Mouse (Mus musculus): ENCODE results near the gene Ssr2. TPM values are rescaled to one million over a fixed set of nuclear protein-coding genes. Genes with fewer than 3 reads are reported as not detected.

The Ssr2 gene
- polyA plus RNA-seq, 1 experiment: 294 TPM

DNA sequence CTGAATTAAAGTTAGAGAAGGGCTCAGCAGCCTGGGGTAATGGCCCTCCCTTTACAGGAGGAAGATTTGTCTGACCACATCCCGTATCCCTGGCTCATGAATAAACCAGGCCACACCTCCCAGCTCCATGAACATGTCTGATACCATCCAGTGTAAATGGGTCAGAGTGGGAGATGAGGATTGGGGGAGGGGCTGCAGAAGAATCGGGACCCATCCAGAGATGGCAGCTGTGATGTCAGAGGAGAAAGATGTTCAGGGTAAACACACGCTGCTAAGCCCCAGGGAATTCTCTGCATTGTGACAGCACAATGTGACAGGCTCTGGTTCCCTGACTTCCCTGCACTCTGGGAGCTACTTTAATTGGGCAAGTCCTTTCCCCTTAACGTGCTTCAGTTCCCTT, 12.2 kb upstream of the Ssr2 start:
- no peaks in the 10 kb centered on the region for H3K79me2 ChIP-seq (ENCODE audit: control insufficient read depth, insufficient read depth)
- H3K4me3 ChIP-seq: no peak overlapping the region
- H3K27me3 ChIP-seq (ENCODE audit: control insufficient read depth, insufficient read depth, insufficient read length): no peaks in the 10 kb centered on the region
- H3ac ChIP-seq (ENCODE audit: control insufficient read depth, insufficient read length): no peak overlapping the region
- H3K4me2 ChIP-seq (ENCODE audit: low read depth): no peak overlapping the region
- peaks cover 41% of the 10 kb centered on the region for H3K36me3 ChIP-seq (ENCODE audit: control insufficient read depth, insufficient read depth)
- TF ChIP-seq POLR2A (IDR thresholded peaks at IDR 0.05; ENCODE audit: insufficient read length, low read depth) (no peak), SRF (IDR thresholded peaks at IDR 0.05; ENCODE audit: control insufficient read depth, insufficient read length, low read depth) (no peak), E2F4 (IDR thresholded peaks at IDR 0.05; ENCODE audit: insufficient read depth) (no peak), MAX (IDR thresholded peaks at IDR 0.05; ENCODE audit: low read depth) (no peak), USF1 (IDR thresholded peaks at IDR 0.05; ENCODE audit: low read depth) (no peak)

DNA sequence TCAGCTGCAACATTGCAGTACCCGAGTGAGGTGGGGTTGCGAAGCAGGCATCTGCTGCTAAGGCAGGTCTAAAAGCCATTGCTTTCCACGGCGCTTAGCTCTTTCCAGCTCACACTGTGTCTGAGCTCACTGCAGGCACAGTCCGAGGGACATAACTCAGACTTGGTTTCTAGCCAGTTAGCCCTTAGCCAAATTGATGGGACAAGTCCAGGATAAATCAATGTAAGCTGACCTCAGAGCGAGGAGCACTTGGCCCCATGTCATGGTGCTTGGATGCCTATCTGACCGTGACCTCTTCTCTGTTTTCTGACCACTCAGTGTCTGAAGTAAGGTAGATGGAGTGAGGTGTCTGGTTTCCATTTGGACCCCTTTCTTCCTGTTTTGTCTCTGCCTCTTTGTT, 11.7 kb upstream of the Ssr2 start:
- no peak overlapping the region for H3K4me2 ChIP-seq (ENCODE audit: low read depth)
- no peaks in the 10 kb centered on the region for H3K79me2 ChIP-seq (ENCODE audit: control insufficient read depth, insufficient read depth)
- TF ChIP-seq REST (IDR thresholded peaks at IDR 0.05; ENCODE audit: insufficient read depth, insufficient read length) (no peak), CEBPB (IDR thresholded peaks at IDR 0.05; ENCODE audit: insufficient read depth, poor library complexity, severe bottlenecking) (no peak), MYOD1 (IDR thresholded peaks at IDR 0.05; ENCODE audit: control insufficient read depth in 1 of 3, insufficient read length in 2 of 3, low read depth in 2 of 3) (no peak), TCF3 (IDR thresholded peaks at IDR 0.05; ENCODE audit: insufficient read length, low read depth) (no peak), TCF12 (IDR thresholded peaks at IDR 0.05; ENCODE audit: insufficient read depth, poor library complexity, severe bottlenecking) (no peak), USF1 (IDR thresholded peaks at IDR 0.05; ENCODE audit: low read depth) (no peak), POLR2AphosphoS2 (IDR thresholded peaks at IDR 0.05; ENCODE audit: insufficient read length, low read depth) (no peak), MAX (IDR thresholded peaks at IDR 0.05; ENCODE audit: low read depth) (no peak), MYOG (IDR thresholded peaks at IDR 0.05; ENCODE audit: control insufficient read depth in 1 of 3, insufficient read depth in 1 of 3, insufficient read length in 2 of 3, low read depth in 2 of 3) (no peak), SRF (IDR thresholded peaks at IDR 0.05; ENCODE audit: control insufficient read depth, insufficient read length, low read depth) (no peak)
- H3K4me3 ChIP-seq: no peak overlapping the region
- no peaks in the 10 kb centered on the region for H3K27me3 ChIP-seq (ENCODE audit: control insufficient read depth, insufficient read depth, insufficient read length)
- H3ac ChIP-seq (ENCODE audit: control insufficient read depth, insufficient read length): no peak overlapping the region
- H3K36me3 ChIP-seq (ENCODE audit: control insufficient read depth, insufficient read depth): peaks cover 40% of the 10 kb centered on the region

DNA sequence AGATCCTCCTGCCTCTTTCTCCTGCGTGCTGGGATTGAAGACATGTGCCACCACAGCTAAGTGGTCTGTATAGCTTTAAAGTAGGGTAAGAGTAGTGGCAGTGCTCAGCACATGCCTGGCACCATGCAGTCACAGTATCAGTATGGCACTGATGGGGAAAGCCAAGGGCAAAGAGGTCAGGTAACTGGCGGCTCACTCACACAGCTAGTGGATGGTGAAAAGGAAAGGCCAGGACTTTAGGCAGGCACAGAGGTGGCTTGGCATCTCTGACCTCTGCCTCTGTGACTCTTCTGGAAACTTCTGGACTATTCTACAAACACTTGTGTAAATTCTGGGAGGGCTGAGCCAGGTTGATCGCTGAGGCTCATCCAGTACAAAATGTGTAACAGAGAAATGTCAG, 9.6 kb upstream of the Ssr2 start:
- Histone ChIP-seq H3ac (ENCODE audit: control insufficient read depth, insufficient read length) (no peak overlapping the region), H3K79me2 (ENCODE audit: control insufficient read depth, insufficient read depth) (no peaks in the 10 kb centered on the region), H3K4me3 (no peak overlapping the region), H3K27me3 (ENCODE audit: control insufficient read depth, insufficient read depth, insufficient read length) (no peaks in the 10 kb centered on the region), H3K36me3 (ENCODE audit: control insufficient read depth, insufficient read depth) (peaks cover 36% of the 10 kb centered on the region), H3K4me2 (ENCODE audit: low read depth) (no peak overlapping the region)
- no peak for TF ChIP-seq POLR2AphosphoS2 (IDR thresholded peaks at IDR 0.05; ENCODE audit: insufficient read length, low read depth)
- no peak for TF ChIP-seq MYOG (IDR thresholded peaks at IDR 0.05; ENCODE audit: control insufficient read depth in 1 of 3, insufficient read depth in 1 of 3, insufficient read length in 2 of 3, low read depth in 2 of 3)
- no peak for TF ChIP-seq TCF3 (IDR thresholded peaks at IDR 0.05; ENCODE audit: insufficient read length, low read depth)
- no peak for TF ChIP-seq MYOD1 (IDR thresholded peaks at IDR 0.05; ENCODE audit: control insufficient read depth in 1 of 3, insufficient read length in 2 of 3, low read depth in 2 of 3)
- TF ChIP-seq POLR2A (IDR thresholded peaks at IDR 0.05; ENCODE audit: insufficient read length, low read depth): no peak
- no peak for TF ChIP-seq E2F4 (IDR thresholded peaks at IDR 0.05; ENCODE audit: insufficient read depth)
- TF ChIP-seq TCF12 (IDR thresholded peaks at IDR 0.05; ENCODE audit: insufficient read depth, poor library complexity, severe bottlenecking): no peak
- TF ChIP-seq MAX (IDR thresholded peaks at IDR 0.05; ENCODE audit: low read depth): no peak
- no peak for TF ChIP-seq REST (IDR thresholded peaks at IDR 0.05; ENCODE audit: insufficient read depth, insufficient read length)
- TF ChIP-seq SRF (IDR thresholded peaks at IDR 0.05; ENCODE audit: control insufficient read depth, insufficient read length, low read depth): no peak

DNA sequence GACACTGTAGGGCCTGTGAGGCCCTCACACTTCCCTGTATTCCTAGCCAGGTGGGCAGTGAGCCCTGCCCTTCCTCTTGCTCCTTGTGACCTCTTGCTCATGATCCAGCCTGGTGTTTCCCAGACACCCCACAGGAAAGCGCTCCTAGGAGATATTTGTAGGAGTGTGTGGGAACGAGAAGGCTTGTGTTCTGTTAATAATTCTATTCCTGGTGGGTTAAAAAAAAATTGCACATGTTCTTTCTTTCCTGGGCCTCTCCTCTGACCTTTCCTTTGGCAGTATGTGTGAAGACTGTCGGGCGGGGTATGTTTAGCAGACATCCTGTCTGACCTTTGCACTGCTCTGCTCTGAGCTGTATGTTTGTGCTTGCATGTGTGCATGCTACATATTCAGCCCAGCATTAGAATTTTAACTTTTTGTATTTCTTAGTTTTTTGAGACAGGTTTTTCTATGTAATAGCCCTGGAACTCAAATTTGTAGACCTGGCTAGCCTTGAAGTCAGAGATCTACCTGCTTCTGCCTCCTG, 9.1 kb upstream of the Ssr2 start:
- Histone ChIP-seq H3K79me2 (ENCODE audit: control insufficient read depth, insufficient read depth) (no peaks in the 10 kb centered on the region), H3K4me3 (no peak overlapping the region), H3ac (ENCODE audit: control insufficient read depth, insufficient read length) (no peak overlapping the region), H3K4me2 (ENCODE audit: low read depth) (no peak overlapping the region), H3K36me3 (ENCODE audit: control insufficient read depth, insufficient read depth) (peaks cover 36% of the 10 kb centered on the region), H3K27me3 (ENCODE audit: control insufficient read depth, insufficient read depth, insufficient read length) (no peaks in the 10 kb centered on the region)
- TF ChIP-seq MAX (IDR thresholded peaks at IDR 0.05; ENCODE audit: low read depth) (no peak), MYOD1 (IDR thresholded peaks at IDR 0.05; ENCODE audit: control insufficient read depth in 1 of 3, insufficient read length in 2 of 3, low read depth in 2 of 3) (no peak), TCF12 (IDR thresholded peaks at IDR 0.05; ENCODE audit: insufficient read depth, poor library complexity, severe bottlenecking) (no peak), TCF3 (IDR thresholded peaks at IDR 0.05; ENCODE audit: insufficient read length, low read depth) (no peak), CEBPB (IDR thresholded peaks at IDR 0.05; ENCODE audit: insufficient read depth, poor library complexity, severe bottlenecking) (no peak), SRF (IDR thresholded peaks at IDR 0.05; ENCODE audit: control insufficient read depth, insufficient read length, low read depth) (no peak), E2F4 (IDR thresholded peaks at IDR 0.05; ENCODE audit: insufficient read depth) (no peak), MYOG (IDR thresholded peaks at IDR 0.05; ENCODE audit: control insufficient read depth in 1 of 3, insufficient read depth in 1 of 3, insufficient read length in 2 of 3, low read depth in 2 of 3) (no peak), REST (IDR thresholded peaks at IDR 0.05; ENCODE audit: insufficient read depth, insufficient read length) (no peak), POLR2AphosphoS2 (IDR thresholded peaks at IDR 0.05; ENCODE audit: insufficient read length, low read depth) (no peak), USF1 (IDR thresholded peaks at IDR 0.05; ENCODE audit: low read depth) (no peak), POLR2A (IDR thresholded peaks at IDR 0.05; ENCODE audit: insufficient read length, low read depth) (no peak)

DNA sequence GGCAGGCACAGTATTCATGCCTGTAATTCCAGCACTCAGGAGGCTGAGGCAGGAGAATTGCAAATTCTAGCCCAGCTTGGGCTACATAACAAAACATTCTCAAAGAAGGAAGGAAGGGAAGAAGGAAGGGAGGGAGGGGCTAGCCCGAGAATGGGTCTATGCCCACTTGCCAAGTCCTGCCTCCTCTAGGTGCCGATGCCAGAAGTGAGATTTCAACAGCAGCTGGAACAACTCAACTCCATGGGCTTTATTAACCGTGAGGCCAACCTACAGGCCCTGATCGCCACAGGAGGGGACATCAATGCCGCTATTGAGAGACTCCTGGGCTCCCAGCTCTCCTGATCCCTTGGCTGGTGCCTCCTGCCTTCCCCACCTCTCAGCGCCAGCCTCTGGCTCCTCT, 7.8 kb upstream of the Ssr2 start:
- no peak for TF ChIP-seq MYOG (IDR thresholded peaks at IDR 0.05; ENCODE audit: control insufficient read depth in 1 of 3, insufficient read depth in 1 of 3, insufficient read length in 2 of 3, low read depth in 2 of 3)
- no peak for TF ChIP-seq TCF12 (IDR thresholded peaks at IDR 0.05; ENCODE audit: insufficient read depth, poor library complexity, severe bottlenecking)
- no peak for TF ChIP-seq POLR2A (IDR thresholded peaks at IDR 0.05; ENCODE audit: insufficient read length, low read depth)
- no peak for TF ChIP-seq CEBPB (IDR thresholded peaks at IDR 0.05; ENCODE audit: insufficient read depth, poor library complexity, severe bottlenecking)
- no peak for TF ChIP-seq POLR2AphosphoS2 (IDR thresholded peaks at IDR 0.05; ENCODE audit: insufficient read length, low read depth)
- TF ChIP-seq TCF3 (IDR thresholded peaks at IDR 0.05; ENCODE audit: insufficient read length, low read depth): no peak
- no peak for TF ChIP-seq MAX (IDR thresholded peaks at IDR 0.05; ENCODE audit: low read depth)
- Histone ChIP-seq H3K27me3 (ENCODE audit: control insufficient read depth, insufficient read depth, insufficient read length) (no peaks in the 10 kb centered on the region), H3ac (ENCODE audit: control insufficient read depth, insufficient read length) (no peak overlapping the region), H3K4me3 (no peak overlapping the region), H3K79me2 (ENCODE audit: control insufficient read depth, insufficient read depth) (no peaks in the 10 kb centered on the region), H3K4me2 (ENCODE audit: low read depth) (no peak overlapping the region), H3K36me3 (ENCODE audit: control insufficient read depth, insufficient read depth) (peaks cover 36% of the 10 kb centered on the region)
